Mouse (Mus musculus) left cerebral cortex, adult 2 months (tissue): ENCODE measurements around the gene C5ar2. TPM values are rescaled to one million over a fixed set of nuclear protein-coding genes. Genes with fewer than 3 reads are reported as not detected.

Source experiments
- DNase-seq, 2 experiments: peaks; one replicate each; pipeline ENCODE4 v3.0.0; 2021 to 2022; ENCODE audit warnings: low spot score in 2 of 2, mixed read lengths in 1 of 2; ENCODE audit errors: extremely low spot score in 1 of 2
- H3K27ac ChIP-seq: fragments of 200-600 bp; 2 replicates; pipeline ENCODE4 v1.8.1; 2022
- H3K4me3 ChIP-seq: fragments of 200-600 bp; 2 replicates; pipeline ENCODE4 v1.8.1; 2022
- CTCF ChIP-seq: fragments of 200-600 bp; IDR thresholded peaks from 2 replicates; pipeline ENCODE4 v1.8.1; 2022; ENCODE audit warnings: antibody characterized with exemption, mild to moderate bottlenecking, moderate library complexity
- intact Hi-C: fragments of 180-260 bp; cut with DNase I; formaldehyde crosslinking; loops from one replicate; pipeline ENCODE4 v1.15.1; 2025
- long read RNA-seq, 2 experiments: library from polyadenylated mRNA; stranded (forward); transcript quantifications; one replicate each; pipeline ENCODE4 v2.0.0; 2021; ENCODE audit warnings: borderline mapping rate in 2 of 2
- total RNA-seq, 2 experiments: library from RNA; stranded (reverse); gene quantifications; 2 replicates each; pipeline ENCODE4 v1.2.3; 2021

C5ar2 gene
- total RNA-seq = under 1 TPM; 0.42 to 0.54 TPM
- long read RNA-seq, experiment 1 = 0 reads
- long read RNA-seq, experiment 2 = 0 reads

DNA sequence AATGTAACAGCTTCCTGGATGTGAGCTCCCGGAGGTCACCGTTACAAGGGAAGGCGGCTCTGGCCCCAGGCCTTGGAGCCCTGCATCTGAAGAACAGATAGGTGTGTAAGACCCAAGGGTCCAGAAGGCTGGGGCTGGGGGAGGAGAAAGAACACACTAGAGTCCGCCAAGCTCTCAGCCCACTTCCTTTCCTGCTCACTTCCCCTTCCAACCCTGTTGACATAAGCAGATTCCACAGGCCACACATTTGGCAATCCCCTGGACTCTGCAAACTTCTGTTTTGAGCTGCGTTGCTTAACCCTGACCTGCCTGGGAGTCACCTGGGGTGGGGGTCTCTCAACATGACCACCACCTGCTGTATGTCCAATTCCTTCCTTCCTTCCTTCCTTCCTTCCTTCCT is at the start of gene C5ar2:
C5ar2 (minus strand) TSS at position 88 of the 400 bp plus-strand sequence.
- no peak for DNase-seq
- no peak within 1 kb of the TSS for H3K4me3 ChIP-seq
- TF ChIP-seq CTCF = no peak
- intact Hi-C loops = loop anchor here (10.0 kb wide), 1 partner anchor 159 kb away; no protein-coding TSS in a partner anchor
- H3K27ac ChIP-seq = peak within 1 kb of the TSS; percentile 32; the same call in 1 of the 2 replicates

- no peak for DNase-seq
- no peak for TF ChIP-seq CTCF
- H3K27ac ChIP-seq = no peak overlapping the region
- no peak overlapping the region for H3K4me3 ChIP-seq
- intact Hi-C loops = no loop called here
These were observed 43.8 kb upstream of the C5ar2 start for GRCm38 (mm10) chr7:16287791-16288190.

GRCm38 (mm10) chr7:16287016-16287415 is 43.1 kb upstream of the C5ar2 start:
- DNase-seq = no peak
- no peak for TF ChIP-seq CTCF
- intact Hi-C loops = no loop called here

DNA sequence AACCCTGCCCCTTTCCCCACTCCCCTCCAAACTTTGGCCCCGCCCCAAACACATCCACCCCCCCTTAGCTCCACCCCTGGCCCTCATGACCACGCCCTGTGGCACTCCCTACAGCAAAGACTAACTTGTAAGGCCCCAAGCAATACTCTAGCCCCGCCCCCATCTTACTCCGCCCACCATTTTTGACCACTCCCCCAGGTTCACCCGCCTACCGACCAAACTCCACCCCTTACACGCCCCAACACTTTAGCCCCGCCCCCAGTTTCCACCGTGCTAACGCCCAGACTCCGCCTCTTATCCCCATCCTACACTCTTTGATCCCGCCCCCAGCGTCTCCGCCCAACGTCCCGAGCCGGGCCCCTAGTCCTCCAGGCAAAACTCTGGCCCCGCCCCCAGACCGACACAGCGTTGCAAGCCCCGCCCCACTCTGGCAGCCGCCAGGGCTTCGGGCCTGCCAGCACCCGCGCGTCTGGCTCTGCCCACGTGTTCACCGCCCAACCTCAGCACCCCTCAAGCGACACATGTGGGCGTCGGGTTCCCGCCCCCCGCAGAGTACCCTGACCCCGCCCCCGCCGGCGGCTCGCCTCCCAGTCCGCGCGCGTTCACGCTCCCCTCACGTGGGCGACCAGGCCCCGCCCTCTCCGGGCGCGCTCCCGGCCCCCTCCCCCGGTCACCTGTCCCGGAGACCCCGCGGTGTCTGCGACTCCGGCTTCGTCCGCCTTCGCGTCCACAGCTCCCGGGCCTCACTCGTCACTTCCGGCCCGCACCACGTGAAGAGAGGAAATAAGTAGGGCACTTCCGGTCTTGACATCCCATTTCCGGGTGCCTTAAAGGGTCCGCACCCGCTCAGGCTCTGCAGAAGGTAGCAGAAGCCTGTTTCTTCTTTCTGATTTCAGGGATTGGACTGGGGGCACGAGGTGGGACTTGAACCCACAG is 42.3 kb upstream of the C5ar2 start, which contains the start of gene Ccdc9:
Ccdc9 (minus strand) TSS at position 770 of the 936 bp plus-strand sequence.
- intact Hi-C loops = no loop called here
- TF ChIP-seq CTCF = no peak
- Histone ChIP-seq H3K27ac (peak within 1 kb of the TSS; percentile 97), H3K4me3 (peak within 1 kb of the TSS; percentile 87)
- DNase-seq = peak; percentile 97 to 99

More at GRCm38 (mm10) chr7:16287016-16287415, 43.1 kb upstream of the C5ar2 start:
- Histone ChIP-seq H3K4me3 (peak overlapping the region; percentile 87), H3K27ac (peak overlapping the region; percentile 97)

- Histone ChIP-seq H3K4me3 (peak overlapping the region; percentile 87), H3K27ac (peak overlapping the region; percentile 69)
- intact Hi-C loops = no loop called here
- DNase-seq = peak; percentile 39 to 46
- TF ChIP-seq CTCF = no peak; the same call in 1 of the 2 replicates
These were observed 41.6 kb upstream of the C5ar2 start for GRCm38 (mm10) chr7:16285450-16286025.

DNA sequence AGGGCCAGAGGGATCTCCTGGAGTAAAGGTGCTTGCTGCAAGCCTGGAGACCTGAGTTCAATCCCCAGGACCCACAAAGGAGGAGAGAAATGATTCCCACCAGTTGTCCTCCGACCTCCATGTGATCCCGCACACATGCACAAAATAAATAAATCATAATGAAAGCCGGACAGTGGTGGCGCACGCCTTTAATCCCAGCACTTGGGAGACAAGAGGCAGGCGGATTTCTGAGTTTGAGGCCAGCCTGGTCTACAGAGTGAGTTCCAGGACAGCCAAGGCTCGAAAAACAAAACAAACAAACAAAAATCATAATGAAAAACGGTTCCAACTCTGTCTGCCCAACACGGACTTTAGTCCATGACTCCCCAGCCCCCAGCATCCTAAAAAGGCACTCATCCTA is 41.0 kb upstream of the C5ar2 start:
- TF ChIP-seq CTCF = no peak
- intact Hi-C loops = no loop called here
- Histone ChIP-seq H3K27ac (no peak overlapping the region), H3K4me3 (peak overlapping the region; percentile 87)
- DNase-seq = no peak

GRCm38 (mm10) chr7:16284001-16284400 is 40.0 kb upstream of the C5ar2 start:
- no peak overlapping the region for H3K4me3 ChIP-seq
- no peak overlapping the region for H3K27ac ChIP-seq
- no peak for DNase-seq
- no peak for TF ChIP-seq CTCF
- intact Hi-C loops = no loop called here

DNA sequence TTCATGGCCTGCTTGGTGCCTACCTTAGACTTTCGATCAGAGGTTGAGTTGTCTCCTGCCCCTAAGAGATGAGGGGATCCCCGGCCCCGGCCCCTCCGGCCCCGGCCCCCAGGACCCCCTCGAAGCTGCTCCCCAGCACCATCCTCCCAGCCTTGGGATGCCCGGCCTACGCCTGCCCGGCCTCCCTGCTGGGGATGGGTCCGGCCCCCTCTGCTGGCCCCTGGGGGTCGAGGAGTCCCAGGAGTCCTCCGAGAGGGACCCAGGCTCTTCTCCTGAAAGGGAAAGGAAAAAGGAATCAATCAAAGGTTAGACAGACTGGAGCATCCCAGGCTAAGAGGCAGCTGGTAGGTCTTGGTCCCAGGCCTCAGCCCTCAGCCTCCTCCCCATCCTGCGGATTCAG is 38.4 kb upstream of the C5ar2 start:
- Histone ChIP-seq H3K27ac (no peak overlapping the region), H3K4me3 (no peak overlapping the region)
- TF ChIP-seq CTCF = no peak
- DNase-seq = no peak
- intact Hi-C loops = no loop called here

DNA sequence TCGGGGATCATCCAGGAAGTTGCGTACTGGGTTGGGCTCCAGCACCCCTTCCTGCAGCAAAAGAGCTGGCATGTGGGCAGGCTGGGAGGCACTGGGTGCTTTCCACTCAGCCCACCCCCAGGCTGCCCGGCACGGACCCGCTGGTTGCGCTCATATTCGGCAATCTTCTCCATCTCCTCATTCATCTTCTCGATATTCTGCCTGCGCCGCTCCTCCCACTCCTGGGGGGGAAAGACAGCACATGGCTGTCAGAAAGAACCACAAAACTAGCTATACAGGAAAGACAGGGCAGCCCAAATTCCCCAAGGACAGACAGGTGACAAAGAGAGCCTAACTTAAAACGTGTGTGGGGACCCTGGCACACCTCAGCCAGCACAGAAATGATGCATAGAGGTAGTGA is 36.8 kb upstream of the C5ar2 start:
- Histone ChIP-seq H3K4me3 (no peak overlapping the region), H3K27ac (no peak overlapping the region)
- intact Hi-C loops = no loop called here
- no peak for DNase-seq
- TF ChIP-seq CTCF = no peak

DNA sequence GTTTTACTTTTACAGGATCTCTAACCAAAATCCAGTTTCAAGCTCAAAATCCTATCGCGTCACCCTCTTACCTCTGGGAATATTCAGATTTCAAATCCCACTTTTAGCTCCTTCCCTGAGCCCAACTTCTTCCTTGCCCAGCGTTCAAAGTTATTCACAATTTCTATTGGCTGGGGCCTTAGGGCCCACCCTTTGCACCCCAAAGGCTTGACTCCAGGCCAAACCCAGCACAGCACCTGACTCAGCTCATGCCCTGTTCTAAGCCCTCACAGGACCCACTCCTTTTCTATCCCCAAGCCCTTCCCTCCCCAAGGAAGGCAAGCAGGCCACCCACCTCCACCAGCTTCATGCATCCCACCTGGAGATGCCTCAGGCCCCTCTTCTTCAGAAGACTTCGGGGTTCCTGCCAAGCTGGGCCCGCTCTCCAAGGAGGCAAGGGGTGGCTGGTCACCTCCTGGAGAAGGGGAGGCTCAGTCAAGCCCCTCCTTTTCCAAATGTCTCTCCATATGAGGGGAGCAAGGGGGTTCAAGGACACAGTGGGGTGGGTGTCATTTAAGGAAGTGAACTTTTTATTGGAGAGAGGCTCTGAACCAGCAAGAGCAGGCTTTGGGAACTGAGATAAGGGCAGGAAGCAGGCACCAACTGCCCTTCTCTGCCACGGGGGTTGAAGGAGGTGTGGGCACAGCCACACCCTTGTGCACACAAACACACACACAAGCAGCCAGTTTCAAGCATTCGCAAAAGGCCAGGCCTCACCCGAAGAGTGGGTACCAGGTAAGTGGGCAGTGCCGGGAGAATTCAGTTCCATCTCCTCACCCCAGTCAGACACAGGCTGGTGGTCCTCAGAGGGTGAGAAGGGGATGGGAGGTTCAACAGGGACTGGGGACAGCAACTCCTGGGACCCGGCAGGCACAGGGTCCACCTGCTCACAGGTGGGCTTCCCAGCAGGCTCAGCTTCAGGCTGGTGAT is 31.3 kb upstream of the C5ar2 start:
- no peak for DNase-seq
- H3K27ac ChIP-seq = no peak overlapping the region
- TF ChIP-seq CTCF = no peak
- intact Hi-C loops = no loop called here
- H3K4me3 ChIP-seq = no peak overlapping the region

DNA sequence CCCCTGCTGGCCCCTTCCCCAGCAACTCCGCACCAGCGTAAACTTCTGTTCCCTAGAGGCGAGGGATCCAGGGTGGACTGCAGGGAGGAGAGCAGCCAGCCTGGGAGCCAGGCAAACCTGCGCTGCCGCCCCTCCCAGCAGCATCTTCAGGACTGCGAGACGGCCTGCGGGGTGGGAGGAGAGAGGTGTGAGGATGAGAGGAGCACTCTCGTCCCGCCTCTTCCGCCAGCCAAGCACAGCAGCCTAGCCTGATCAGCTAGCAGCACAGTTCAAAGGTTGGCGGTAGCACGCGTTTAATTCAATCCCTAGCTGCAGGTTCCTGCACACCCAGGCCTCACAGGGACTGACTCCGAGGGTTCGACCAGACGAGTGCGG is 29.8 kb upstream of the C5ar2 start:
- no peak for TF ChIP-seq CTCF
- Histone ChIP-seq H3K27ac (peak overlapping the region; percentile 67), H3K4me3 (peak overlapping the region; percentile 86)
- intact Hi-C loops = no loop called here
- peak; percentile 62 to 67 for DNase-seq
